Mouse (Mus musculus) left cerebral cortex, adult 11 months (tissue): ENCODE results near the gene Dnajb14.
"Not testable (repeated sequence)": the region's sequence is repeated elsewhere in the genome, so short reads cannot be mapped to it uniquely, and the experiment has no call there.

Experiments used
- DNase-seq: peaks from one replicate; pipeline ENCODE4 v3.0.0; 2022; ENCODE audit warnings: low spot score

The Dnajb14 gene

DNA sequence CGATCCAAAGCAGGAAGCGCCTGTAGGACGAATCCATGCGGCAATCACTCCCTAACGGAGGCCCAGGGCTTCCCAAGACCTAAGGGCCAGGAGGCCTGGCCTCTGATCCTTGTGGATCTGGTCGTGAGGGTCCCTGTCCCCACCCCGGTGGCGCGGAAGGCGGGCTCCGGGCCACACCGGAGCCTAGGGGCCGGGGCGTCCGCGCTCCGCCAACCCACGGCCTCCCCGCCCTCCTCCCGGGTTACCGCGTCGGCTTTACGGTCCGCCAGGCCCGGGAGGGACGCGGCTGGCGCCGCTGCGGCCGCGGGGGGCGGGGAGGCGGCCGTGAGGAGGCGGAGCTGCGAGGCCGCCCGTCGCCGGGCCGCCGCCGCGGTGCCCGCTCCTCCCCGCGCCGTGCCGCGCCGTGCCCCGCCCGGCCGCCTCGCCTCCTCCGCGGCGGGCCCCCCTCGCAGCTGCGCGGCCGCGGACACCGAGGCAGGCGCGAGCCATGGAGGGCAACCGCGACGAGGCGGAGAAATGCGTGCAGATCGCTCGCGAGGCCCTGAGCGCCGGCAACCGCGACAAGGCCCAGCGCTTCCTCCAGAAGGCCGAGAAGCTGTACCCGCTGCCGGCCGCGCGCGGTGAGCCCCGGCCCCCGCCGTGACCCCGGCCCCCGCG, at the start of gene Dnajb14:
TSS of gene Dnajb14 (plus strand) at position 239 of the 657 bp plus-strand sequence.
- peak; percentile 41 for DNase-seq

DNA sequence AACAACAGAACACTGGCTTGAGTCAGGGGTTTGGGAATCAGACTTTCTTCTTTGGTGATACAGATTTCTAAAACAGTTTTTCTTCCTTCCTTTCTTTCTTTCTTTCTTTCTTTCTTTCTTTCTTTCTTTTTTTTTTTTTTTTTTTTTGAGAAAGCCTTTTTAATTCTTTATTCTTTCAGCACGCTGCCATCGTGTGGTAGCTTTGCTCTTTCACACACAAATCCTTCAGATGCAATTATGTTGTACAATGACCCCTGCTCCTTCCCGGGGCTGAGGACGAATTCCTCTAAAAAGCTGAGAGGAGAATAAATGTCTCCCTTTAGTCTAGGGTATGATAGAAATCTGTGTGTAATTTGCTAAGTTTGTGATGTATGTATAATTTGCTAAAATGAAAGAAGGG, 48.8 kb upstream of the Dnajb14 start:
- DNase-seq = no peak

DNA sequence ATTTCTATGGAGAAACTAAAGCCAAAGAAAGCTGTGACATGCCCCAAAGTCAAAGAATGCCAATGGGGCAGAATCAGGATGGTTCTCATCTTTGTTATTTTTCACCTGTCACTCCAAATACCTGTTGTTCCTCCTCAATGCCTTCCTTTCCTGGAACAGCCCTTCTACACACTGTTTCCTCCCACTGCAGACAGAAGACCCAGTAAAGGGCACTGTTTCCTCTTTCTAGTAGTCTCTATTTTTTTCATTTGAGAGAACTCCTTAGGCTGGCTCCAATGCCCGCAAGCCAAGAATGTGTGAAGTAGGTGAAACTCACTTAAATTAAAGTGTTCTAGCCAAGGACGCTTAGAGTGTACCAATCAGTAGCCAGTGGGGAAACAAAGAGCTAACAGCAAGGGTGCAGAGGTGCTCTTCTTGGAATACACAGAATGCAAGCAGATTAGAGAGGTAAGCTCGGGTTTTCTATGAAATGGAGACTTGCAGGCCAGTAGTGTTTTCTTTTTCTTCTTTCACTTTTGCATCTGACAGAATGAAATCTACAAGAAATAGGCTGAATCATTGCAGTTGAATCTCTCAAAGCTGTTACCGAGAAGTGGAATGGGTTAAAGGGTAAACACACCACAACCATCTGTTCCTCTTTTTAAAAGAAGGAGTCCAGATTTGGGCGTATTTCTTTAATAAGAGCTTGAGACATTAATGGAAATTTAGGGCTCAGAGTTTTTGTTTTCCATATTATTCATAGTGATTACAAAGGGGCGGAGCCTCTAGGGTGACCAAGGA, 46.6 kb upstream of the Dnajb14 start:
- no peak for DNase-seq

DNA sequence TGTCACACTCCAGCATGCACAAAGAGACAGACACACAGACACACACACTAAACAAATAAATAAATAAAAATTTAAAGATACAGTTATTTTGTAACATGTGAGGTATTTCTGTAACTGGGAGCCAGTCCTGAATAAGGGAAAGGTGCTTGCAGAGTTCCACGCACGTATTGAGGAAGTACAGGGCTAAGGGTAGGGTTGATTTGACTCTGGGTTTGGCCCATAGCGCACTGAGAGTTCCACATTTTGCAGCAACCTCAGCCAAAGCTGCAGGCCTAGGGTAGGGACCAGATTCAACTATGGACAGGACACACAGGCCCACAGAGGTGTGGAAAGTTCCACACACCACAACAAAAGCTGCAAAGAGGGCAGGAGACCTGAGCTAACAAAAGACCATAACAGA, 44.2 kb upstream of the Dnajb14 start:
- DNase-seq = no peak

DNA sequence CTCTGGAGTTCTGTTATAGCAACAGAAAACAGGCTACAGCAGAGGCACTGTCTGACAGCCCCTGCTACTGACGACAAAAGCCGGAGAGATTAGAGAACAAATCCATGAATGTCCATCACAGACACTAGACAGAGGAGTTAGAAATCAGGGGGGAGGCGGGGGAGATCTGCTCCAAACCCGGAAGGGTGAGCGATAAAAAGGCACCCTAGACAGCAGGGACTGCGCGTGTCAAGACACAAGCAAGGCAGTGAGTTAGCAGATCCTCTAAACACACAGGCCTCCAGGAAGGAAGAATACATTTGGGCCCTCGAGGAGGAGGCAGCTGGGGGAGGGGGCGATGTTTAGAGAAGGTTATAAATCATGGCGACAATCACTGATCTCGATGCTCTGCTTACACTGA, 39.8 kb upstream of the Dnajb14 start:
- no peak for DNase-seq

DNA sequence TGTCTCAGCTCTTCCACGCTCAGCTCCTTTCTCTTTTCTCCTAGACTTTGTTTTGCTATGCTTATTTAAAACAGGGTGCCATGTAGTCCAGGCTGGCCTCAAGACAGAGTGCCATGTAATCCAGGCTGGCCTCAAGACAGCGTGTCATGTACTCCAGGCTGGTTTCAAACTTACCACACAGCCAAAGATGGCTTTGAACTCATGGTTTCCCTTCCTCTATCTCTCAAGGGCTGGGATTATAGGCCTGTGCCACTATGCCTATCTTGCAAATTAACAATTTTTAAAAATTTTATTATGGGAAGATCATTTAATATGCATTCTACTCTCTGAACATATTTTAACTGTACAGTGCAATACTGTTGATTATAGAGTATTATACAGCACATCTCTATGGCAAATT, 36.3 kb upstream of the Dnajb14 start:
- no peak for DNase-seq

DNA sequence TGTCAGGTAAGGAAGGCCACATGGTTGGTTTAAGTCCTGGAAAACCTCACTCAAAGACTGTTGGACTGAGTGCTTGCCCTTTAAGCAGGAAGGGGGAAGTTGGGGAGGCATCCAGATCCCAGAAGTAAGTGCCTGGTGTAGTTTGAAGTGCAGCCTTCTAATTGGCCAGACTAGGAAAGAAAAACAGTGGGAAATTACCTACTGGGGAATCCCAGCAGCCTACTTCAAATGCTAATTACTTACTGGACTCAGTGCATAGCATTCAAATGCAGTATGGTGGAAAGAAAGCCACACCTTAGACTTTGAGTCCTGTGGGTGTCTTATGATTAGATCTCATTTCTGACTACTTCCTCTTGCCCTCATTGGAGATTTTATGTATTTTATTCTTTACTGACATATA, 34.3 kb upstream of the Dnajb14 start:
- no peak for DNase-seq

DNA sequence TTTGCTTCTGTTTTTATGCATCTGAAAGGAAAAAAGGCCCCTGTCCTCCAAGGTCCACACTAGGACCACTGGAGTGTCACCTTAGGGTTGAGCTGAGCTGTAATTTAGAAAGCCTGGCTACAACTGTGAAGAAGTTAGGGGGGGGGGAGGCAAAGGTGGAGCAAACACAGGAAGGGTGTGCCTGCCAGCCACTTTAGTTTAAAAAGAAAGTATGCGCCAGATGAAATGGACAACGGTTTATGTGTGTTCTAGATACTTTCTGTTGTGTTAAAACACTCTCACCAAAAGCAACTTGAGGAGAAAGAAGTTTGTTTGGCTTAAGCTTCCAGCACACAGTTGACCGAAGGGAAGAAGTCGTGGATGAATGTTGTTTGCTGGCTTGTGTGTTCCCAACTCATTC, 33.8 kb upstream of the Dnajb14 start:
- DNase-seq = no peak

DNA sequence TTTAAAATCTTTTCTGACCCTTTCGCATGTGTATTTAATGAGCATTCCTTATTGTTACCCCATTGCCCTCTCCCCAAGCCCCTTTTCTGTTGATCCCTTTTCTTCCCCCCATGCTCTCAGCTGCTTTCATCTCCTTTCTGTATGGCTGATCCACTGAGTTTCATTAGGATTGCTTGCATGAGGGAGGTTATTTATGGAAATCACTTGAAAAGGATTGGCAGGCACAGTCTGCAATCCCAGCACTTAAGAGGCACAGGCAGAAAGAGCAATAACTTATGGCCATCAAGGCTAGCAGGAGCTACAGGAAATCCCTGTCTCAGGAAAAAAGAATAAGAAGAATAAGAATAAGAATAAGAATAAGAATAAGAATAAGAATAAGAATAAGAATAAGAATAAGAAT, 30.9 kb upstream of the Dnajb14 start:
- no peak for DNase-seq

DNA sequence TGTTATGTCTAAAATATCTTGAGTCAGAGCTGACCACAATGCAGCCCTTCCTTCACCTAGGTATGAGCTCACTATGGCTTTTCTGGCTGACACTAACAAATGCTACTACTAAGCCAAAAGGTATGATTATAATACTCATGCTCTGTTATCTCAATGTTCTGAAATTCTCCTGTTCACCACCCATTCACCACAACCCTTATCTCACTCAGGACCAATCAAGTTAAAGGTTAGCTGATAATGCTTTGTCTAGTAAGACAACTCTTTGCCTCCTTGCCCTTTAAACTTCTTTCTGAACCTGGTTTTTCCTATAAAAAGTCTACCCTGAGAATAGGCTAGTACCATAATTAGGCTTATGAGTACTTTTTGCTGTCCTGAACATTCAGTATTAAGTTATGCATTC, 29.3 kb upstream of the Dnajb14 start:
- DNase-seq = no peak

DNA sequence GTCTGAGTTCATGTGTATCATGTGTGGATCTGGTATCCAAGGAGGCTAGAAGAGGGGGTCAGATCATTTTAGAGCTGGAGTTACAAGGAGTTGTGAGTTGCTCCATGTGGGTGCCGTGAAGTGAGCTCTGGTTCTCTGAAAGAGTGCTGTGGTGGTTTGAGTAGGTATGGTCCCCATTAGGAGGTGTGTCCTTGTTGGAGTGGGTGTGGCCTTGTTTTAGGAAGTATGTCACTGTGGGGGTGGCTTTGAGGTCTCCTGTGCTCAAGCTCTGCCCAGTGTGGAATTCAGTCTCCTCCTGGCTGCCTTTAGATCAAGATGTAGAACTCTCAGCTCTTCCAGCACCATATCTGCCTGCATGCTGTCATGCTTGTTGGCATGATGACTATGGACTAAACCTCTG, 24.5 kb upstream of the Dnajb14 start:
- DNase-seq = no peak

DNA sequence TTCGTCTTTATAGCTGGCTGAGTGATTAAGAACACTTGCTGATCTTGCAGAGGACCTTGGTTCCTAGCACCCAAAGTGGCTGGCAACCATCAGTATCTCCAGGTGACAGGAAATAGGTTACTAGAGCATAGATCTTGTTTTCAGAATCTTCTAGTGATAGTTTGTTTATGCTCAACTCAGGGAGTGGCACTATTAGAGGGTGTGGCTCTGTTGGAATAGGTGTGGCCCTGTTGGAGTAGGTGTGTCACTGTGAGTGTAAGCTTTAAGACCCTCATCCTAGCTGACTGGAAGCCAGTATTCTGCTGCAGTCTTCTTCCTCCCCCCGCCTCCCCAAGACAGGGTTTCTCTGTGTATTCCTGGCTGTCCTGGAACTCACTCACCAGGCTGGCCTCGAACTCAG, 23.2 kb upstream of the Dnajb14 start:
- no peak for DNase-seq

DNA sequence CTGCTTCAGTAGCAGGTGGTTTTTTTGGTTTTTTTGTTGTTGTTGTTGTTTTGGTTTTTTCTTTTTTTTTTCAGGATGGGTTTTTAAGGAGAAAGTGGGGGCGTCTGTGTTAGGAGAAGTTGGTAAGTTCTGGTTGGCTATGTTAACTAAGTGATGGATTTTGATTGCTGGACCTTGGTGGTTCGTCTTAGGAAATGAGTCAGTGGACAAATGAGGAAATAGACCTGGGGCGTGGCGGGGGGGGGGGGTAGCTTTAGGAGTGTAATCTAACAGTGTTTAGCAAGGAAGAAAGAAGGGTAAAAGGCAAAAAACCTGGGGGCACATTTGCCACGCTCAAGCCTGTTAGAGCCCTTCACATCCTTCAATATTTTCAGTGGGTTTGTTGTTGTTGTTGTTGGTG, 20.9 kb upstream of the Dnajb14 start:
- no peak for DNase-seq

DNA sequence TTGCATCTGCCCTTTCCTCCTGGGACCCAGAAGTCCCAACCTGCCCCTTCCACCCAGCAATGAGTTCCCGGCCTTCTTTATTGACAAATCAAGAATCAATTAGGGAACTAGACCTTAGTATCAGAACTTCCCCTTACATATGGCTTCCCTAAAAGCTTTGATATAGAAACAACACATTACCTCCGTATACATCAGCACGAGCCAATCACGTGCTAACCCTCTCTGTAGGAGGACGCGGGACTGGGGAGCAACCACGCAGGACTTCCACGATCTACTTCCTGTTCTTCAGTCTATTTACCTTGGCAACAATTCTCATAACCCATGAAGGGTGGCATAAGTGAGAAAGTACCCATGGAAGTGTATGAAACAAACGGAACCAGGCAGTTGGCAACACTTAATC, 19.1 kb upstream of the Dnajb14 start:
- no peak for DNase-seq

DNA sequence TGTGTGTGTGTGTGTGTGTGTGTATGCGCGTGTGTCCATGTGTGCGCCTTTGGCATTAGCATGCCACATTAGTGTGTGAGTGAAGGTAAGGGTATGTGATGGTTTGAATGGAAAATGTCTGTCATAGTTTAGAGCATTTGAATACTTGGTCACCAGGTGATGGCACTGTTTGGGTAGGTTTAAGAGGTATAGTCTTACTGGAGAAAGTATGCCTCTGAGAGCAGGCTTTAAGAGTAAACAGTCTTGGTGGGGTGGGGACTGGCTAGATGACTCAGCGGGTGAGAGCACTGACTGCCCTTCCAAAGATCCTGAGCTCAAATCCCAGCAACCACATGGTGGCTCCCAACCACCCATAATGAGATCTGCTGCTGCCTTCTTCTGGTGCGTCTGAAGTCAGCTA, 17.8 kb upstream of the Dnajb14 start:
- no peak for DNase-seq

DNA sequence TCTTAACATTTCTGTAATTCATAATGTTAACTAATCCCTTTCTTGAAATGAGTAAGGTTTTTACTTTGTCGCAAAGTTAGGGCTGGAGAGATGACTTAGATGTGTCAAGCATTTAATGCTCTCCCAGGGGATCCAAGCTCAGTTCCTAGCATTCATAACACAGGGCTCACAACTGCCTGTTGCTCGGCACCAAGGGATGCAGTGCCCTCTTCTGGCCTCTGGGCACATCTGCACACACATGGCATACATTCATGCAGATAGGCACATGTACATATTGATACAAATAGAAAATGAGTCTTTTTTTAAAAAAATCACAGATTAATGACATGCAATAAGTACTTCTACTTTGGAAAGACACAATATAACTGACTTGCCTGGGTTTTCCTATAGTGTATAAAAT, 16.3 kb upstream of the Dnajb14 start:
- no peak for DNase-seq

DNA sequence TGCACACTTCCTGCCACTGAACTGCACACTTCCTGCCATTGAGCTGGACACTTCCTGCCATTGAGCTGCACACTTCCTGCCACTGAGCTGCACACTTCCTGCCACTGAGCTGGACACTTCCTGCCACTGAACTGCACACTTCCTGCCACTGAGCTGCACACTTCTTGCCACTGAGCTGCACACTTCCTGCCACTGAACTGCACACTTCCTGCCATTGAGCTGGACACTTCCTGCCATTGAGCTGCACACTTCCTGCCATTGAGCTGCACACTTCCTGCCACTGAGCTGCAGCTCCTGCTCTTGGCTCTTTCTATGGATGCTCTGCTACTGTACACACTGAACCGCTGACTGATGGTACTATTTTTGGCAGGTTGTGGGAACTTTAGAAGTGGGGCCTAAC, 14.5 kb upstream of the Dnajb14 start:
- DNase-seq = not testable (repeated sequence)

DNA sequence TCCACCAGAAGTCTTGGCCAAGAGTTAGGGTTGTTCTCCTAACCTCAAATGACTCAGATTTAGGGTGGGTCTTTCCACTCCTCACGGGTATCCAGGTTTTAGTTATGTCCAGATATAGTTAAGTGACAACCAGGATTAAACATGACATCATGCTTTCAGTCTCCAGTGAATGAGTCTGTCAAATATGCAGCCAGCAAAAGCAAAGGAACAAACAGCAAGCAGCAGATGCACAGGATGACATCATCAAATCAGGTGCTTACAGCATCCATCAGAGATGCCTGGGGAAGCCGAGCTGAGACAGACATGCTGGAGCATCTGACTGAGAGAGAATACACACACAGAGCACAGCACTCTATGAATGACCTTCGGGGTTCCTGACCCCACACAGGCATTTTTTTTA, 12.1 kb upstream of the Dnajb14 start:
- DNase-seq = no peak

DNA sequence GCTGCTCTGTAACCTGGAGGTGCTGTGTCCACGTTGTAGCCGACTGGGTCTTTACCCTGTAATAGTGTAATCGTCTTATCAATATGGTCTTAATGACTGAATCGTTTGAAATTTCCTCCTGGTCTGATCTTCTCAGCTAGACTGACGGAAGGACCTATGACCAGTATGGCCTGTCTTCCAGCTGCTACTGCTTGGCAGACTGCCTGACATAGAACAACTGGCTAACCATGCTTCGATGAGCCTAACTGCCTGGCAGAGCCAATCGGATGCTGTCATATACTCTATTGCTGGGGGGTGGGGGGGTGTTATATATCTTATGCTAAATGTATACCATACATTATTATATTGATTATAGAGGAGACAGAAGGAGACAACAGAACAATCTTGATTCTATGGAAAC, 11.4 kb upstream of the Dnajb14 start:
- DNase-seq = no peak

DNA sequence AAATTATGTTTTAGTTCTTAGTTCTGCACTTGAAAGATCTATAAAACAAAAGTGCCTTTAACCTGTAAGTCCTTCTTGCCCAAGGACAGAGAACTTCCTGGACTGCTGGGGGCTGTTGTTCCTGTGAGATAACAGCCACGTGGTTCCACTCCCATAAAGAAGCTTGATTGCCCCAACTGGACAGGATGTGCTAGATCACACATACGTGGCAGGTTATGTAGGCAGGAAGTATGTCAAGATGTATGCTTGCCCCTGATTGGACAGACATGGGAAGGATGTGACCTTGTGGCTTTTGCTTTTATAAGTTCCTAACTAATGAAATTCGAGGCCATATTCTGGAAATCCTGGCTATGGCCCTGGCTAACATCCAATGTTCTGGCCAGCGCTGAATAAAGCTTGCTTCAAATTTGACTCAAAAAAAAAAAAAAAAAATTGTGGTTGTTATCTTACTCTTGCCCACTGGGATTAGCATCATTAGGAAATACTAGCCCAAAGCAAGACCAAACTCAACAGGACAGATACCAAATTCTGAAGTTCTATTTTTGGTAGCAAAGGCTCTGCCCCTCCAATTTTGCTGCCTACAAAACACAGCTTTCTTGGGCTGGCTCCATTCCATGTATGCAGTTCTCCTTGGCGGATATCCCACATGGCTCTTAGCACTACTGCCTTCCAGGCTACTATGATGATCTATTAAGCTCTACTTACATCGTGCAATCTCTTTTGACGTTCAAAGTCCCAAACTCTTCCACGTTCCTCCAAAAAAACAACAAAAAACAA, 6.9 kb upstream of the Dnajb14 start:
- DNase-seq = no peak

DNA sequence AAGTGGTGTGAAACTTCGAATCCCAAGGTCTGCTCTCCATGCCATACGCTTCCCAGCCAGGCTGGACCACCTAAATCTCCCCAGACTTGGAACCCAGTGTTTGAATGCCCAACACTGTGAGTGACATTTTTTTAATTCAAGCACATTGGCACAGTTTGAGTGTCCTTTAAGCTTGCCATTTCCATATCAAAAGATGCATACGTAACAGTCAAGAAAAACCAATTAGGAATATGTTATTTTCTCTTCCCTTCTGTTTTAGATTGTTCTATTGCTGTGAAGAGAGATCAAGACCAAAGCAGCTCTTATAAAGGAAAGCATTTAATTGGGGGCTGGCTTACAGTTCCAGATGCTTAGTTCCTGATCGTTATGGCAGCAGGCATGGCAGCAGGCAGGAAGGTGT, 6.0 kb upstream of the Dnajb14 start:
- no peak for DNase-seq

DNA sequence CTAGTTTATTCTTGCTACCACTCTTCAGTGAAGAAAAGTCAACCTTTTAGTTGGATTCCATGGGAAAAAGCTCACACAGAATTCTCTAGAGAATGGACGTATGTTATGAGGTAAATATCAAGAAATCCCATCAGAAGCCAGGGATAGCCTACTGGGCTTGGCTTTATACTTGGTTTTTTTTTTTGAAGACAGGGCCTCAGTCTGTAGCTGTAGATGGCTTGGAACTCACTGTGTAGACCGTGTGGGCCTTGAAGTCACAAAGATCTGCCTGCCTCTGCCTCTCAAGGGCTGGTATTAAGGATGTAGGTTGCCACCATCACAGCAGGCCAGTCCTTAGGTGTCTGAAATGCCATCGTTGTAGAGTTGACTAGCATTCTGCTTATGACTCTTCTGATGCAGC, 4.9 kb upstream of the Dnajb14 start:
- no peak for DNase-seq
